Mouse (Mus musculus) cerebellum, adult 11 months (tissue): ENCODE measurements around the gene Ddx25.

Experiments used
- DNase-seq: peaks from one replicate; pipeline ENCODE4 v3.0.0; 2022

Gene Ddx25

DNA sequence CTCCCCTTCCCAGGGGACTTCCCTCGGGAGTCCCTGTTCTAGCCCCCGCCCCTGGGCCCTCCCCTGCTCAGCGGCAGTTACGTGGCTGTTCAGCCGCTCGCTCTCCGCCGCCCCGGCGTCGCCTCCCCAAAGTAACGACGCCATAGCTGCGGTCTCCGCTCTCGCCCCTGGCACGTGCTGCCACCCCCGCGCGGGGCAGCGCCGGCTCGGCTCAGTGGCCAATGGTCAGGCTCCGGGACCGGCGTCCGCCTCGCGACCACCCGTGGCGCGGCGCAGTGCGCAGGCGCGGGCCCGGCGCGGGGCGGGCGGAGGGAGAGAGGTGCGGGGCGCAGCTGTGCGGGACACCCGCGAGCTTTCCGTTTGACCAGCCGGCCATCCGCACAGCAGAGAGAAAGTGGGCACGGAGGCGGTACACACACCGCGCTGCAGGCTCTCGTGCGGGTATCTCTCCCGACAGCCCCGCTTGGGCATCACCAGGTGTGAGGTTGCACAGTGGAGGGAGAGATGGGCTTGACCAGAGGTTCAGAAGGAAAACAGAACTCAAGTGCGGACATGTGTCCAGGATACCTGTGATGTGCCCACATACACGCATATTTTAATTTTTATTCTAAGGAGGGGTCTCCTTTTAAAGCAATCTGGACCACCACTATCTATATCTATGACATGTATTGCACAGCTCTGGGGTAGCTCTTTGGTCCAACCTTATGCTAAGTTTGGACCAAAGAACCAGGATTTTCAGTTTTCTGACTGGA, at the start of gene Ddx25, which contains the start of gene Pus3:
TSS of gene Ddx25 (minus strand) at position 272 of the 752 bp plus-strand sequence.
TSS of gene Pus3 (plus strand) at position 339 of the 752 bp plus-strand sequence.
- DNase-seq, result peak; percentile 88

DNA sequence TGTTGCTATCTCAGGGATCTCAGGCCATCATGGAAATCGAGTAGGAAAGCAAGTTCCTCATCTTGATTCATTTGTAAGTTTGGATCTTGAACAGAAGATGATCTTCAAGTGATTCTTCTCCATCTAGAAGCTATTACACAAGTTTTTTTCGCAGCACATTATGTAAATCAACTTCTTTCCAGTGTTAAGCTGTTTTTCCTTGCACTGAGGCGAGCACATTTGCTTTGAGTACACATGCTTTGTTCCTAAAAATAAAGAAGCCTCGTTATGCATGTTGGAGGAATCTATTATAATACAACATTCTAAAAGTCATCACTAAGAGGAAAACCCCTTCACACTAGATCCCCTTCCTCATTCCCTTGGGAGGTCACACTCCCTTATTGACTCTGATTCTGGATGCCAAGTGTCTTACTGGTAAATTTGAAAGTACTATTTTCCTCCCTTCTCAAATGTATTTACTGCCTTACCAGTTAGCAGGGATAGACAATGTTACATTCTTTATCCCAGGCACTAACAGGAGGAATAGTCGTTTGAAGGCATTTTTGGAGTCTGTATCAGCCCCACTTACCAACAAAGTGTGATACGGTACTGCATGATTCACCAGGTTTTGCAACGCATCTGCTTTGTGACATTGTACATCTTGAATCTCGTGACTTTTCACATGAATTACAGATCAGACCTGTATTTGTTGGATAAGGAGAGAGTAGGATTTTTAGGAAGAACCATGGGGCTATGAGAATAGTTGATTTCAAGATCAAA, 49.5 kb upstream of the Ddx25 start:
- no peak for DNase-seq

DNA sequence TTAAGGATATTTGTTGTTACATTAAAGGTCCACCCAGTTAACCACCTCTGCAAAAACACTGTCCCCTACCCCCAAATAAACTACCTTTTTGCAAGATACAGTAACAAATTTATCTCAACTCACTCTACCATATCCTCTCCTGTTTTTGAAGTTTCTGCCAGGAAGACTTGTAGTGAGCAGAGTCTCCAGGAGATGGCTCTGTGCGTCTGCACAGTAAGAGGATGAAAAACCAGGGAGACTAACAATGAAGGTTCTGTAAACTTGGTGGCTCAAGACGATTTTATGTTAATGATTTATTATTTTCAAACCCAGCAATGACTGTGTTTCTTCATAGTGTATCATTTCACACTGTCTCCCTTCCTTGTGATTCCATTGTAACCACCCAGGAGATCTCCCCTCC, 34.6 kb upstream of the Ddx25 start:
- no peak for DNase-seq

DNA sequence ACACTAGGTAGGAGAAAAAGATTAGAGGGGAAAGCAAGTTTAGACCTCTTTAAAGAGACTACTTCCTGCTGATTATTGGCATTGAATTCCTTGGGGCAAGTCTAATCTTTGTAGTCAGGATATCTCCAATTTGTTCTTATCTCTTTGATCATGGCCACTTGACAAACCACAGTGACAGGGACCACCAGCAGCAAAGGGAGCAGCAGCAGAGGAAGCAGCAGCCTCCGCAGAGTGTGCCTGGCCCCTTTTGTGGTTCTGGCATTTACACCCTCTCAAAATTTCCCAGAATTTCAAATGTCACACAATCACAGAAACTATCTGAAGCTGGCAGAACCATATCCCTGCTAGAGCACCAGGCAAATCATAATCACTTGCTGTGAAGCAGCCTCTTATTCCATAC, 29.3 kb upstream of the Ddx25 start:
- no peak for DNase-seq

DNA sequence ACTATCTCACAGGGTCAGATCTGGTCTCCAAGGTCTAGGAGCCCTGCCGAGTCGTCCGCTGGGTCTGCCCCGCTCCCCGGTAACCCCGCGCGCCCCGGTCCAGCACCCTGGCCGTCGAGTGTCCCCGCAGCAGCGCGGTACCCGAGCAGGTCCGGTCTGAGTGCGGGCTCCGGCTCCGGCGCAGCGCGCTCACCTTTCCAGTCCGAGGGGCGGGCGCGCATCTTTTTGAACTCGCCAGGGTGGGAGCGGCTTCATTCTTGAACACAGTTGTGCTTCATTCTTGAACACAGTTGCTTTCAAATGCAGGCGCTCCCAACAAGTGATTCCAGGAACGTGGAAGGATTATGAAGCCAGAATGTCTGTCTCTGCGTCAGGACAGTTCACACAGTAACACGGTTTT, 16.1 kb upstream of the Ddx25 start:
- DNase-seq, result no peak

DNA sequence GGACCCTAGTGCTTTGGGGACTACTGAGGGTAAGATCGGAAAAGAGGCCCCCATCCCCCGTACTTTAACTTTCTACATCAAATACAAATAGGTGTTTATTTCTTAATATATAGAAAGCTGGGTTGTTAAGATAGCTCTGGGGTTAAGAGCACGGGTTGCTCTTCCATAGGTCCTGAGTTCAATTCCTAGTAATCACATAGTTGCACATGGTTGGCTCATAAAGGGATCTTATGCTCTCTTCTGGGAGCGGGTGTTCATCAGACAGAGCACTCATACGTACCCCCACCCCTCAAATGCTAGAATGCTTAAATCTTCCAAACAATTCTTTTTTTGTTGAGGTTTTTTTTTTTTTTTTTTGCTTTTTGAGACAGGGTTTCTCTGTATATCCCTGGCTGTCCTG, 12.3 kb upstream of the Ddx25 start:
- DNase-seq, result no peak

DNA sequence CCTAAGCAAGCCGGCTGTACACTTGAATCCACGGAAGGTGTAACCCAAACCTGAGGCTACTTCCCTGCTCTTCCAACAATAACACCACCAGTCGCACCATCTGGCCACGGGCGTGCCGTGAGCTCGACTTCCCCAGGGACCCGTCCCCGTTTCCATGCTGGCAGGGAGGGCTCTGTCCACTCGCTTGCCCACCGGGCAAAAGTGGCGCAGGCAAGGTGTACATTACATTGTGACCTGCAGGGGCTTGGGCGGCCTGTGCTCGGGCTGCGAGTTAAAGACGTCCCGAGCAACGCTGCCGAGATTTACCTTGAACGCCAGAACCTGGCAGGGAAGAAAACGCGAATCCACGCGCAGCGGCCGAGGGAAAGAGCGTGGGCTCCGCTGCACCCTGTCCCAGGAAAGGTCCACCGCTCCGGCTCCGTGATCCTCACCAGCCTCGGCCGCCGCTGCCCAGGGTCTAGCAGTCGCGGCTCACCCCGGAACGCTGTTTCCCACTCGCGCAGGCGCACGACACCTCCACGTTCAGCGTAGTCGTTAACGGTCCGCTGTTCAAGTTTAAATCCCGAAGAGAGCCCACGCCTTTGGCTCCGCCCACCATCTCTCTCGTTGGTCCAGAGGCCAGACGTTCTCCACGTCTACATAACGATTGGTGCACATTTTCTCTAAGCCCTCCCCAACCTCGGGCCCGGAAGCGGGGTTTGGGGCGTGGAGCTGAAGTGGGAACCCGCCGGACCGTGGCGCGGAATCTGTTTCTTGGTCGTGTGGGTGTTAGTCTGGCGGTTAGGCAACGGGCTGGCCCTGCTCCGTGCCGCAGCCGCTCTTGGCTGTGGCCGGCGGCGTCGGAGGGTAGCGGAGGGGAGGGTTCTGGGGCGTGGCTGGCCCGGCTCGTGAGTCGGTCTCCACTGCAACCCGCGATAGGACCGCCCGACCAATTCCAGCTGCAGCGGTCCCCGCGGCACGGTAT, 11.5 kb upstream of the Ddx25 start, which contains the start of the genes Pate2 and Hyls1:
TSS of gene Pate2 (plus strand) at position 714 of the 964 bp plus-strand sequence.
TSS of gene Hyls1 (minus strand) at position 828 of the 964 bp plus-strand sequence.
- peak; percentile 91 for DNase-seq

DNA sequence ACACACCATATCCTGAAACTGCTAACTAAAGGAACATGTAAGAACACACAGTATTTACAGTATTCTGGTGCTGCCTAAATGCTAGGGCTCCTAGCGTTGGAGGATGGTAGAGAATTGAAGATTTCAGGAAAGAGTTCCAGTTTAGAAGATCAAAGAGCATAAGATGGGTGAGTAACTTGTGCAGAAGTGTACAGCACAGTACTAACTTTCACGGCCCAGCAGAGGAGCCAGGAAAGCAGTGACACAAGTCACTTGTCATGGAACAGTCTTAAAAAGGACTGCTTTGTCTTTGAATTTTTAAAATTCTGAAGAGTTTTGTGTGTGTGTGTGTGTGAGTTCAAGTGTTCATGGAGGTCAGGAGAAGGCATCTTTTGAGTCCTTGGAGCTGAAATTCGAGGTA, 9.7 kb upstream of the Ddx25 start:
- DNase-seq, result no peak

DNA sequence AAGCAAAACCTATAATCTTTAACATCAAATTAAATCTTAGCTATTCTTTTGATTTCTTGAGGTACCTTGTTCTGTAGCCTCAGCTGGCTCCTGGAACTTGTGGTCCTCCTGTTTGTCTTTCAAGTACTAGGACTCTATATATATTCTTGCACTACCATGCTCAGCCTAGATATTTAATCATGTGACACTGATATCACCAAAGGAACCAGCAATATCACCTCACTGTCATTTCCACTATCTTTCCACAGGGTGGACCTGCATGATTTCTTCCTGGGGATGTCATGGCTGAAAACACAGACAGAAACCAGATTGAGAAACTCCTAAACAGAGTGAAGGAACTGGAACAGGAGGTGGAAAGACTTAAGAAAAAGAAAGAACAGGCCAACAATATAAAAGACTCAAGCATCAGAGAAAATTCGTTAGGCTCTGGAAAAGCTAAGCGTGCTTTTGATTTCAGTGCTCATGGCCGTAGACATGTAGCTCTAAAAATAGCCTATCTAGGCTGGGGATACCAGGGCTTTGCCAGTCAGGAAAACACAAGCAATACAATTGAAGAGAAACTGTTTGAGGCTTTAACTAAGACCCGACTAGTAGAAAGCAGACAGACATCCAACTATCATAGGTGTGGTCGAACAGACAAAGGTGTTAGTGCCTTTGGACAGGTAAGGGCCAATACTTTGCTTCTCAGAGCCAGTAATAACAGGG, 6.4 kb upstream of the Ddx25 start:
- no peak for DNase-seq

DNA sequence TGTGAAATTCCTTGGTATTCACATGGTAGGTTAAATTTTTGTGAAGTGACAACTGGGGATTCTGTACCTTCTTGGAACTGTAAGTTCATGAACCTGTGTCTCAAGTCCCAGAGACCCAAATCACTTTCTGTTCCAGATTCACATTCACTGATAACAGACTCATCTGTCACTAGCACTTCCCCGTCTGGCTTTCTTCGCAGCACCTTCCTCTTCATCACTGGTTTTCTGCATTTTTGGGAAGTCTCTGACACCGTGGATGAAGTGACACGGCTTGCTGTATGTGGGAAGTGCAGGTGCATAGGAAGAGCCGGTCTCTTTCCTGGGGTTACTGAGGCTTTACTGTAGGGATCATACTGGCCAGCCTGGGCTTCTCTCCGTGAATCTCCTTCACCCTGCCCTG, 3.3 kb upstream of the Ddx25 start:
- DNase-seq, result no peak

DNA sequence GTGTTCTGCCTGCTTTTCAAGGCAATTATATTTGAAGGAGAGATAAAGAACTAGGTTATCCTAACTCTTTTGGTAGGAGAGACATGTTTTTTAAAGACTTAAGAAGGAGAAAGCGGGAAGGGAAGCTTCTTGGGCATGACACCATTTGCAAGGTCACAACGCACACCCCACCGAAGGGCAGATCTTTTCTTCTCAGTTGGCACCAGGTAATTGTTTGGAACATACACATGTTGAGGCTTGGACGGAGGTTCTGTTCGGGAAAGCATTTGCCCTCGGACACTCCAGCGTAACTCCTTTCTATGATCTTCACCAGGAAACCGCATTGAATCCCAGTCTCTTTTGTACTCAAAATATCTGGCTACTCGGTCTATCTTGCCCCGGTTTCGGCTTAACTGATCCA, 2.7 kb upstream of the Ddx25 start:
- DNase-seq, result no peak

DNA sequence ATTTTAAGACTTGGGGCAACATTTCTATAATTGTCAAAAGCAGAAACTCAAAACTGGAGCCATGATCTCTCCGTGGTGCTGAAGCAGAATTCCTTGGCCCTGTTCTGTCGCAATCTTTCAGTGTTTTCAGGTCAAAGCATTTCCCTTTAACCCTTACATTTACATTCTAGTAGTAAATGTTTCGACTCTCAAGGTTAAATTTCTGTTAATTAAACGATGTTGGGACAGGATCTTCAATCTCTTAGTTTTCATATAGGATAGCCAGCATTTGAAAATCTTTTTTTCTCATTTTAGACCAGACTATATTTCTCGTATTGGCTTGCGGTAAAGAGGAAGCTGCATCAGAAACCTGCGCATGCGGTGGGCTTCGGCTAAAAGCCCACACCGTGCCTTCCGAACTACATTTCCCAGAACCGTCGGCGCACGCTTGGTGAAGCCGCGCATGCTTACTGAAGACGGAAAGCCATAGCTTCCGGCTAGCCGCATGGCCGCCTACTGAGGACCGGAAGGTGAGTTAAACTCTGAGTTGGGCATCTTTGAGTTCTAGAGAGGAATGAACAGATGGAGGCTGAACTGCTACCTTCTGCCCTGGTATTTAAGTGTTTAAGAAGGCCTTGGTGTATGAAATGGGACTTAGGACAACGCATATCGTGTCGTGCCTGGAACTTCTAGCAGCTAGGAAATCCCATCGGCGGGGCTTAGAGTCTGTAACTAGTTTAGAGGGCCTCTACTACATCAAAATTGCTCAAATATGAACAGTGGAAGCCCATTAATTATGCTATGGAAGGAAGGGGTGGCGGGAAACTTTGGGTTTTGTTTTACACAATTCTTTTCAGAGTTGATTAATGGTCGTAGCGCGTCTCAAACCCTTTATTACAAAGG, 922 bp upstream of the Ddx25 start:
- peak; percentile 77 for DNase-seq

DNA sequence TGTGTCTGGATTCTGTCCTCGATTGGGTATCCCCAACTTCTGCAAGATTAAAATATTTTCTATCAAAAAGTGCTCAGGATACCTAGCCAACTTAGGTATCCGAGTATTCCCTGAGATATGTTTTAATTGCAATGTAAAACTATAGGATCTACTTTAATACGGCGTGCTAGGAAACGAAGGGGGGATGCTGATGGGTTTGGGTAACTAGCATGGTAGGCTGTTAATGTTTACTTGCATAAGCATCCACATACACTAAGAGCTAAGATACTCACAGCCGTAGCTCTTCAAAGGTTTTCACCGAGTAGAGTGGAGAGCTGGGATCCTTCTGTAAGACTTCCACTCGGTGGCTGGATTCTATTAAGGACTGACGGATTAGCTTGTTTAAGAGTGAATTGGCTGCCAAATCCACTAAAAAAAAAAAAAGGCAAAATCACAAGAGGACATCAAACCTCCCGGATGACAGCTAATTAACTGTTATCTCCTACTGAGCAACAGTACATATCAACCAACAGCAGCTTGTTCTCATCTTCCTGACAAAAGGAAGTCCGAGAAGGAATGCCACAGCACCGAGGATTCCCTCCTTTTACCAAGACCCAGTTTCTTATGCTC, 1.7 kb downstream of the Ddx25 start:
- no peak for DNase-seq

DNA sequence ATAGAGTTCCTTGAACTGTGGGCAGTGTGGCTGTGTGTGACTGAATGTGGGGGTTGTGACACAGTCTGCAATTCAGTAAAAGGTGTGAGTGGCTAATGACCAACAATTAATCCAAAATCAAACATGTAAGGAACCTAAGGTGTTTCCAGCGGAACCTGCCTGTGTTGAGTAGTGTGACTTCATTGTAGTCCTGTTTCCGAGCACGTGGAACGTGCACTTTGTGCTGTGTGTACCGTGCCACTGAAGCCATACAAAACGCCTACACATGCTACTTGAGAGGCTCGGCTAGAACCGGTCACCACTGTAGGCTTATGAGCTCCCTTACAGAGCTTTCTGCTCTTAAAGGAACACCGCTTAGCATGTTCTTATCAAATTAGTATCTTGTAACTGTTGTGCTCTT, 9.9 kb downstream of the Ddx25 start:
- no peak for DNase-seq

DNA sequence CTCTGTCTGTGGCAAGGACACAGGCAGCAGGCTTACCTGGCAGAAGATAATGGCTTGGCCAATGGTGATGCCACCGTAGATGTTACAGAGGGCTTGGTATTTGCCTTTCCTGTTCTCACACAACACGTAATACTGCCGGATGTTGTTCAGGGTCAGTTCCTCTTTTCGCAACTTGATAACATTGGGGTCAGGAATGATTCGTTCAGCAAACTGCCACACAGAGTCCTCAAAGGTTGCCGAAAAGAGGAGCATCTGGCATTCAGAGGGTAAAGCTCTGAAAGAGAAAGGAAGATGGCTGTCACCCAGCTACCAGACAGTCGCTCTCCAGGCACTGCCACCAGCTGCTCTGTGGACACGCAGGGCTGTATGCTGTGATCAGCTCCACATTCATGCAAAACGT, 11.6 kb downstream of the Ddx25 start:
- DNase-seq, result no peak

DNA sequence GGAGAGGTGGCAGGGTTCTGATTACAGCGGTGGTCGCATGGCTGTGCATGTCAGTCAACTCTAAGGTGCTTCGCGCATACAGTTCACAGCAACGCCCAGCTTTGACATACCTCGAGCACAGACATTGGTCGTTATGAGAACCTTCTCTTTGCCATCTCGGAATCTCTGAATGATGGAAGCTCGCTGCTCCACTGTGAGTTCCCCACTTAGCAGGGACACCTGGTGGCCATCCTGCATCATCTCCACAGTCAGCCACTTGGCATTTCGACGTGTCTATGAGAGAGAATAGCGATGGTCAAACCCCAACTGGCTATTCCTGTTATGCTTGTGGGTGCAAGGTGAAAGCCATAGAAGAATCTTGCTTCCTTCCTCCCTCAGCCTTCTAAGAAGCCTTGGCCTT, 12.6 kb downstream of the Ddx25 start:
- no peak for DNase-seq

DNA sequence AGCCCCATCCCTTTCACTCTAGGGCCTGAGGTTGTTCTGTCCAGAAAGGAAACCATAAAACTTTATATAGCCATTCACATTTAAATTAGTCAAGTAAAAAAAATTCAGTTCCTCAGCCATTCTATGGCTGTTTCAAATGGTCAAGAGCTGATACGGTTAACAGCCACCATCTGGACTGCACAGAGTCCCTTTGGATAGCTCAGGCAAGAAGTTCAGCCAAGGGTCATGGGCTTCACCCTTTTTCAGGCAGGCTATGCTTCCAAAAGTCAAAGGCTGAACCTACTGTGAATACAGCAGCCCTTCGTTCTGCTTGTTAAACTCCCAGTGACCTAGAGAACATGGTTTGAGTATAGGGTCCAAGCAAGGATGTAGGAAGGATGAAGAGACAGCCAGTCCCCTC, 13.7 kb downstream of the Ddx25 start:
- DNase-seq, result no peak

DNA sequence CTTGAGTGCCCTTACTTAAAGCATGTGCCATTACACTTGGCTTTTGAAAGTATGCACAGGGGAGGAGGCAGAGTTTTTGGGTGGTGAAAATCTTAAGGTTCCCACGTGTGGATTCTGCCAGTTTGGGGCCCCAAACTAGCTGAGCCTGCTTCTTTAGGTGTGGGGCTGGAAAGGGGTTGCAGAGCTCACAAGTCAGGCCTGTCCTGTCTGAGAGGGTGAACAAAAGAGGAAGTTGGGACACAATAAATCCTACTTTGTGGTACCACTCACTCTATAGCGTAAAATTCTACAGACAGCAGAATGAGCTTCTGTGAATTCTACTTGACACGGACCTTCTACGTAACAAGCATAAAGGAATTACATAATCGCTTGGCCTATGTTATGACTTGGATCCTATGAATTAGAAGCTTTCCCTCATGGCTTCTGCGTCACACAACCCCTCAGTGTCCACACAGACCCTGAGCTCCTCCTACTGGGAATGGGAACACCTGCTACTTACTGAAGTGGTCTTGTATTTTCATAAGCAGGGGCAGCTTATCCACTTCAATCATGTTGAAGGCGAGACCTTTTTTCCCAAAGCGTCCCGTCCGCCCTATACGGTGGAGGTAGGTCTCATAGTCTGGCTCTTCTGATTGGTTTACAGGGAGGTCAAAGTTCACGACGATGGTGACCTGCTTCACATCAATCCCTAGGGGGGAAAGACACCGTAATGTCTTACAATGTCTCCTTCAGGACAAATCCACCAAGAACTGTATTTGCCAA, 15.0 kb downstream of the Ddx25 start:
- DNase-seq, result no peak

DNA sequence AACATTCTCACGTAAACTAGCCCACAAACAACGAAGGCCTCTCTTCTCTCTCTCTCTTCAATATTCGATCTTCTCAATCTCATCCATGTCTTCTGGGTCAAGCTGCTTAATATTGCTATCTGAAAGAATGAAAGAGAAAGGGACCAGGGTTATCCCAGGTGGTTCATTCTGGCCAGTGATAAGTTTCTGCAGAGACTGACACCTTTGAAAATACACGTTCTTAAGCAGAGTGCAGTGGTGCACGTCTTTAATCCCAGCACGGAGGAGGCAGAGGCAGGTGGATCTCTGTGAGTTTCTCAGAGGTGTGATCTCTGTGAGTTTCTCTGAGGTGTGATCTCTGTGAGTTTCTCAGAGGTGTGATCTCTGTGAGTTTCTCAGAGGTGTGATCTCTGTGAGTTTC, 16.4 kb downstream of the Ddx25 start:
- no peak for DNase-seq

DNA sequence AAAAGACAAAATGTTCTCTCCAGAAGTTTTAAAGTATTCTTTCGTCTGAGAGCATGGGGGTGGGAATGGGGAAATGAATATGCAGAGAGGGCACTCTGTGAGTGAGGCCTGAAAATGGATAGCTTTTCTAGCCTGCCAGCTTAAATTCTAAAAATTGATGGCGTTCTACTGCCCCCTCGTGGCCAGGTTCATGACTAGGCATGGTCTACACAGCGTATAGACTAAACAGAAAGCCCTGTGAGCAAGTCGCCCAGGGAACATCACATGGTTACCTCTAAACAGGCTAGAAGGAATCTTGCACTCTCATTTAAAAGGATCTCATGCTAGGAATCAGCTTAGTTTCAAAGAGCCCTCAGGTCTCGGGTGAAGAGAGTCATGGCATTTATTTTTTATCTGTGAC, 16.8 kb downstream of the Ddx25 start:
- peak; percentile 68 for DNase-seq
